Mouse (Mus musculus) heart, embryonic 14.5 days (tissue): ENCODE measurements around the gene H2-Eb1. TPM values are rescaled to one million over a fixed set of nuclear protein-coding genes. Genes with fewer than 3 reads are reported as not detected.

ENCODE experiments used
- ATAC-seq: fragments of 200-750 bp; cut with Nextera tagmentation; 2 replicates; pipeline ENCODE4 v1.8.0; 2017; ENCODE audit warnings: low read depth, moderate TSS enrichment; ENCODE audit not compliant: insufficient number of reproducible peaks, insufficient read depth, low FRiP score
- H3K27ac ChIP-seq, 2 experiments: fragments of 200-500 bp in 1 of 2; fragments of 300-500 bp in 1 of 2; sonication (generic) in 1 of 2; replicated peaks in 1 of 2; 2 replicates each; pipeline ENCODE4 v1.5.1; 2012 to 2014; ENCODE audit warnings: low read depth in 2 of 2, low read length in 2 of 2, control low read depth in 1 of 2, mild to moderate bottlenecking in 1 of 2, mixed read lengths in 1 of 2; ENCODE audit not compliant: control insufficient read depth in 1 of 2, insufficient read depth in 1 of 2
- H3K27me3 ChIP-seq: fragments of 300-500 bp; sonication (generic); 2 replicates; pipeline ENCODE4 v1.6.1; 2014; ENCODE audit warnings: mild to moderate bottlenecking, low read length, control low read depth; ENCODE audit not compliant: control insufficient read depth, insufficient read depth
- H3K36me3 ChIP-seq: fragments of 300-500 bp; sonication (generic); 2 replicates; pipeline ENCODE4 v1.6.1; 2014; ENCODE audit warnings: mild to moderate bottlenecking, control low read depth, low read length, mixed read lengths; ENCODE audit not compliant: control insufficient read depth, insufficient read depth
- H3K4me1 ChIP-seq, 2 experiments: fragments of 200-500 bp in 1 of 2; fragments of 300-500 bp in 1 of 2; sonication (generic) in 1 of 2; 2 replicates each; pipeline ENCODE4 v1.6.1; 2012 to 2014; ENCODE audit warnings: low read length in 2 of 2, control low read depth in 1 of 2, mixed read lengths in 1 of 2; ENCODE audit not compliant: control insufficient read depth in 2 of 2, insufficient read depth in 2 of 2
- H3K4me2 ChIP-seq: fragments of 300-500 bp; sonication (generic); 2 replicates; pipeline ENCODE4 v1.6.1; 2014; ENCODE audit warnings: mild to moderate bottlenecking, low read length
- H3K4me3 ChIP-seq, 2 experiments: fragments of 200-500 bp in 1 of 2; fragments of 300-500 bp in 1 of 2; sonication (generic) in 1 of 2; 2 replicates each; pipeline ENCODE4 v1.5.1; 2012 to 2014; ENCODE audit warnings: low read length in 2 of 2, mild to moderate bottlenecking in 2 of 2, control low read depth in 1 of 2, low read depth in 1 of 2, moderate library complexity in 1 of 2; ENCODE audit not compliant: control insufficient read depth in 1 of 2, insufficient read depth in 1 of 2
- H3K9ac ChIP-seq: fragments of 300-500 bp; sonication (generic); 2 replicates; pipeline ENCODE4 v1.6.1; 2014; ENCODE audit warnings: mild to moderate bottlenecking, low read length
- H3K9me3 ChIP-seq: fragments of 300-500 bp; sonication (generic); 2 replicates; pipeline ENCODE4 v1.6.1; 2016; ENCODE audit warnings: low read length, control low read depth; ENCODE audit not compliant: control insufficient read depth
- WGBS: fragments of 180-500 bp; shearing (Covaris S2); extraction: QIAGEN DNeasy Blood & Tissue Kit; methylation state at CpG from one replicate; pipeline ENCODE4 v1.1.7; 2014; 5-methylcytosine and 5-hydroxymethylcytosine counted together
- polyA plus RNA-seq: library from polyadenylated mRNA; unstranded; fragments of >200 nt; fragmentation: Nextera tagmentation; extraction: Ambion mirVana; gene quantifications from 2 replicates; pipeline ENCODE4 v1.2.1, GENCODE M21; 2014

The H2-Eb1 gene
- polyA plus RNA-seq, 1 experiment from 2014 or later = 2.6 TPM

DNA sequence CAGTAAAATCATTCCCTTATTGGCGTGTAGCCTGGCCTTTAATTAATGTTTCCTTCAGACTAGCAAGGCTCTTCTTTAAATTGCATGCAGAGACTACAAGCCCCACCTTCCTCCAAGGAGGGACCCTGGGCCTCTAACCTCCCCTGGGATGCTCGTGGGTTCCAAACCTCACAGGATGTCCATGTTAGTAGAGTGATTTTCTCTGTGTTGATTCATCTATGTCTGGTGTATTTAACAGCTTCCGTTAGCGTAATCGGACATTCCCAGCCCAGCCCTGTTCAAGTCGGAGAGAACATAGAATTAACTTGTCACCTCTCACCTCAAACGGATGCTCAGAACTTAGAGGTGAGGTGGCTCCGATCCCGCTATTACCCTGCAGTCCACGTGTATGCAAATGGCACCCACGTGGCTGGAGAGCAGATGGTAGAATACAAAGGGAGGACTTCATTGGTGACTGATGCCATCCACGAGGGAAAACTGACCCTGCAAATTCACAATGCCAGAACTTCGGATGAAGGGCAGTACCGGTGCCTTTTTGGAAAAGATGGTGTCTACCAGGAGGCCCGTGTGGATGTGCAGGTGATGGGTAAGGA is 57.4 kb downstream of the H2-Eb1 start:
- 78% methylated on average over 15 of the region's 15 CpGs for WGBS
- no peaks in the 10 kb centered on the region for H3K36me3 ChIP-seq
- no peak overlapping the region for H3K4me3 ChIP-seq
- no peak overlapping the region for H3K9ac ChIP-seq
- no peak overlapping the region for H3K27ac ChIP-seq
- H3K4me2 ChIP-seq = no peak overlapping the region
- no peaks in the 10 kb centered on the region for H3K27me3 ChIP-seq
- H3K9me3 ChIP-seq = no peaks in the 10 kb centered on the region
- ATAC-seq = no peak
- no peaks in the 10 kb centered on the region for H3K4me1 ChIP-seq

DNA sequence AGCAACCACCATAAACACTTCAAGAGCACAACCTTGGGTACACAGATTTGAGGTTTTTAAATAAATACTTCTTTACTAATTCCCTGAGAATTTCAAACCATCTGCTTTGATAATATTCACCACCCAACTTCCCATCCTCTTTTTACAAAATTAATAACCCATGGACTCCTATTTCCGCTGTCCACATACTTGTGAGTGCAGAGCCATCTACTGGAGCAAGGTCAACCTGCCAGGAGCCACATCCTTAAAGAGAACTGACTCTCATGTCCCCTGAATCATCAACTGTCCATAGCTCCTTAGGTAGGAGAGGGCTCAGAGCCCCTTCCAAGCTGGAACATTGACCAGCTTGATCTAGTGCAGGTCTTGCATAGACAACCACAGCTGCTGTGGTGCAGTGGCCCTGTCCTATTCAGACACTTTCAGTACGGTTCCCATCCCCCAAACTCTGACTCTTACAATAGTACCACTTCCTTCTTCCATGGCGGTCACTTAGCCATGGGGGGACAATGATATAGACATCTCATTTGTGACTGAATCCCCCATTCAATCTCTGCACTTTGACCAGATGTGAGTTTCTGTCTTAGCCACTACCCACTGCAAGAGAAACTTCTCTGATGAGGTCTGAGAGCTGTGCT is 58.1 kb downstream of the H2-Eb1 start:
- H3K9ac ChIP-seq = no peak overlapping the region

DNA sequence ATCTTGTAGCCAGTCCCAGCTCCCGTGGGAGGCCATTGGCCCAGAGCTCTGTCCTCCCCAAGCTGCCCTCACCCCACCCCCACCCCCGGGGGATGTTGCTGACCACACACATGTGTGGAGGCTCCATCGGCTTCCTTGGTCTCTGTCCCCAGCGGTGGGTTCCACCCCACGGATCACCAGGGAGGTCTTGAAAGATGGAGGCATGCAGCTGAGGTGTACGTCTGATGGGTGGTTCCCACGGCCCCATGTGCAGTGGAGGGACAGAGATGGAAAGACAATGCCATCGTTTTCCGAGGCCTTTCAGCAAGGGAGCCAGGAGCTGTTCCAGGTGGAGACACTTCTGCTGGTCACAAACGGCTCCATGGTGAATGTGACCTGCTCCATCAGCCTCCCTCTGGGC is 59.4 kb downstream of the H2-Eb1 start:
- H3K36me3 ChIP-seq = no peaks in the 10 kb centered on the region
- 62% methylated on average over 10 of the region's 10 CpGs for WGBS
- H3K27ac ChIP-seq = no peak overlapping the region
- H3K4me3 ChIP-seq = no peak overlapping the region
- no peak overlapping the region for H3K9ac ChIP-seq
- ATAC-seq = no peak
- H3K4me1 ChIP-seq = no peaks in the 10 kb centered on the region
- no peaks in the 10 kb centered on the region for H3K27me3 ChIP-seq
- no peaks in the 10 kb centered on the region for H3K9me3 ChIP-seq
- no peak overlapping the region for H3K4me2 ChIP-seq

More for the DNA sequence above, 58.1 kb downstream of the H2-Eb1 start:
- H3K4me3 ChIP-seq = no peak overlapping the region
- no peaks in the 10 kb centered on the region for H3K4me1 ChIP-seq
- no peaks in the 10 kb centered on the region for H3K9me3 ChIP-seq
- no peak overlapping the region for H3K27ac ChIP-seq
- H3K36me3 ChIP-seq = no peaks in the 10 kb centered on the region
- no peak overlapping the region for H3K4me2 ChIP-seq
- ATAC-seq = no peak
- 80% methylated on average over 3 of the region's 3 CpGs for WGBS
- H3K27me3 ChIP-seq = no peaks in the 10 kb centered on the region

Other genes with a start within 250 kb of the H2-Eb1 start
- 0.78 TPM in 1 of 2 replicates, not detected in the other for gene H2-Oa, start 213.5 kb upstream of the H2-Eb1 start, polyA plus RNA-seq
- gene H2-DMa, start 186.3 kb upstream of the H2-Eb1 start, polyA plus RNA-seq = 5.7 and 9.3 TPM in 2 replicates
- gene Brd2, start 183.2 kb upstream of the H2-Eb1 start, polyA plus RNA-seq = 72.8 and 74.9 TPM in 2 replicates
- gene H2-DMb2, start 162.6 kb upstream of the H2-Eb1 start, polyA plus RNA-seq = 0.32 and 0.36 TPM in 2 replicates
- gene H2-DMb1, start 152.8 kb upstream of the H2-Eb1 start, polyA plus RNA-seq = 0.38 and 0.62 TPM in 2 replicates
- 1.7 and 1.9 TPM in 2 replicates for gene Tap1, start 118.3 kb upstream of the H2-Eb1 start, polyA plus RNA-seq
- gene Psmb9, start 118.1 kb upstream of the H2-Eb1 start, polyA plus RNA-seq = 1.6 and 1.7 TPM in 2 replicates
- 4.4 and 4.6 TPM in 2 replicates for gene Psmb8, start 108.1 kb upstream of the H2-Eb1 start, polyA plus RNA-seq
- gene Tap2, start 102.3 kb upstream of the H2-Eb1 start, polyA plus RNA-seq = 2.1 and 2.8 TPM in 2 replicates
- not detected in 2 replicates for gene H2-Ob, start 67.0 kb upstream of the H2-Eb1 start, polyA plus RNA-seq
- 7.0 and 10.0 TPM in 2 replicates for gene H2-Ab1, start 48.2 kb upstream of the H2-Eb1 start, polyA plus RNA-seq
- 1.2 and 2.5 TPM in 2 replicates for gene H2-Aa, start 18.0 kb upstream of the H2-Eb1 start, polyA plus RNA-seq
- not detected in 2 replicates for gene H2-Eb2, start 19.8 kb downstream of the H2-Eb1 start, polyA plus RNA-seq
- gene Btnl2, start 49.0 kb downstream of the H2-Eb1 start, polyA plus RNA-seq = not detected in 2 replicates
- gene Btnl1, start 71.3 kb downstream of the H2-Eb1 start, polyA plus RNA-seq = not detected in 2 replicates
- gene BC051142, start 93.0 kb downstream of the H2-Eb1 start, polyA plus RNA-seq = not detected in 2 replicates
- not detected in 2 replicates for gene Btnl4, start 171.5 kb downstream of the H2-Eb1 start, polyA plus RNA-seq
- not detected in 2 replicates for gene Btnl6, start 211.5 kb downstream of the H2-Eb1 start, polyA plus RNA-seq